Mouse (Mus musculus) E14TG2a.4 (cell line): ENCODE measurements at regions not wholly inside any gene's neighbourhood (a gene's known extent, or its start where the extent isn't known, plus 50 kb on each side); places are given as distances from the start of the nearest gene placed in this dataset.

Experiments used
- H3K27me3 ChIP-seq: 2 replicates; pipeline ENCODE4 v1.6.1; 2014; ENCODE audit warnings: low read length, control low read depth; ENCODE audit not compliant: insufficient read depth
- H3K36me3 ChIP-seq: 2 replicates; pipeline ENCODE4 v1.6.1; 2014; ENCODE audit warnings: low read length, control low read depth; ENCODE audit not compliant: insufficient read depth
- H3K4me1 ChIP-seq: replicated peaks from 2 replicates; pipeline ENCODE4 v1.6.1; 2014; ENCODE audit warnings: low read depth, low read length, control low read depth
- H3K4me3 ChIP-seq: replicated peaks from 2 replicates; pipeline ENCODE4 v1.5.1; 2014; ENCODE audit warnings: mild to moderate bottlenecking, low read length
- H3K9me3 ChIP-seq: 2 replicates; pipeline ENCODE4 v1.6.1; 2014; ENCODE audit warnings: low read length, control low read depth
- CTCF ChIP-seq: conservative IDR thresholded peaks from 2 replicates; pipeline ENCODE4 v1.5.1; 2014; ENCODE audit warnings: low read length
- NANOG ChIP-seq: IDR thresholded peaks from 2 replicates; pipeline ENCODE4 v1.6.1; 2014; ENCODE audit warnings: borderline replicate concordance, low read length, mixed read lengths
- POU5F1 ChIP-seq: IDR thresholded peaks from 2 replicates; pipeline ENCODE4 v1.6.1; 2014; ENCODE audit warnings: low read length, borderline replicate concordance

GRCm38 (mm10) chr10:67647777-67648727 is 99.3 kb upstream of the Ado start:
- TF ChIP-seq NANOG (peak; percentile 98), POU5F1 (no peak)
- no peaks in the 10 kb centered on the region for H3K36me3 ChIP-seq
- peaks cover 4% of the 10 kb centered on the region for H3K27me3 ChIP-seq
- no peaks in the 10 kb centered on the region for H3K9me3 ChIP-seq
- H3K4me1 ChIP-seq, result peaks cover 65% of the 10 kb centered on the region
- peak overlapping the region; percentile 29; the same call in 1 of the 2 replicates for H3K4me3 ChIP-seq

DNA sequence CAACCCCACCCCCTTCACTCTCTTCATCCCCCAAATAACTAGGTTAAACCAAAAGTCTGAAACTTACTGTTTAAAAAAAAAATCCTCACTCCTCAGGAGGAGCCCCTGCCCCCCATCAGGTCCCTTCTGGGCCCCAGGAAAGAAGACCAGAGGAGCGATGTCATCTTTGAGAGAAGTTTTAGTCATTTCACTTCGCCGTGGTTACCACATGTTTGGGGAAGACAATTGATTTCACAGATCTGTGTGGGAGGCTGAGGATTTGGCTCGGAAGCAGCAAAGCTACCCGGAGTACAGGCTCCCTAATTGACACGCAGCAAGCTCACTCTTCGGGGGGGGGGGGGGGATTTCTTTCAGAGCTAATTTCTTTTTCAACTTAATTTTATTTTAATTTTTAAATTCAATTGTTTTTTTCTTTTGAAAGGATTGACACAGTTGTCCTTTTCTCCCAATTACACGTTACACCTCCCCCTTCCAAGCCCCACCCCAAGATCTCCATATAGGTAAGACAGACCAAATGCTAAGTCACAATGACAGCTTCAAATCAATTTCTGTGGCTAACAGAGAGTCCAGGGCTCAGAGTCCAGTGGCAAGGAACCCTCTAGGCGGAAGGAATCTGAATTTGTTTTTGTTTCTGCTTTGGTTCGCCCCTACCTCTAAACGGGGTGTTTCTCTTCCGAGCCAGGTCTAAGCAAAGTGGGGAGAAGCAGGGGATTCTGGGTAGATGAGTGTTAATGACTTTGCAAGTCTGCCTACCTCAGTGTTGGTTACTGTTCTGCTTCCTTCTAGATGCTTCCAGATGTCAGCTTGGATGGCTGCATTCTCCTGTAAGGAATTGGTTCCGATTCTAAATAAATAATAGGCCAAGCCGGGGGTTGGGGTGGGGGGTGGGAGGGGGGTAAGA is 98.2 kb upstream of the Ado start:
- H3K27me3 ChIP-seq, result peaks cover 1% of the 10 kb centered on the region
- peaks cover 65% of the 10 kb centered on the region for H3K4me1 ChIP-seq
- TF ChIP-seq NANOG (no peak), CTCF (no peak), POU5F1 (no peak)
- no peak overlapping the region for H3K4me3 ChIP-seq
- no peaks in the 10 kb centered on the region for H3K9me3 ChIP-seq
- H3K36me3 ChIP-seq, result no peaks in the 10 kb centered on the region

- Histone ChIP-seq H3K9me3 (no peaks in the 10 kb centered on the region), H3K27me3 (no peaks in the 10 kb centered on the region), H3K4me3 (no peak overlapping the region), H3K36me3 (no peaks in the 10 kb centered on the region), H3K4me1 (peaks cover 65% of the 10 kb centered on the region)
- TF ChIP-seq CTCF (no peak), POU5F1 (no peak), NANOG (no peak)
These were observed 97.1 kb upstream of the Ado start for GRCm38 (mm10) chr10:67645821-67646220.

DNA sequence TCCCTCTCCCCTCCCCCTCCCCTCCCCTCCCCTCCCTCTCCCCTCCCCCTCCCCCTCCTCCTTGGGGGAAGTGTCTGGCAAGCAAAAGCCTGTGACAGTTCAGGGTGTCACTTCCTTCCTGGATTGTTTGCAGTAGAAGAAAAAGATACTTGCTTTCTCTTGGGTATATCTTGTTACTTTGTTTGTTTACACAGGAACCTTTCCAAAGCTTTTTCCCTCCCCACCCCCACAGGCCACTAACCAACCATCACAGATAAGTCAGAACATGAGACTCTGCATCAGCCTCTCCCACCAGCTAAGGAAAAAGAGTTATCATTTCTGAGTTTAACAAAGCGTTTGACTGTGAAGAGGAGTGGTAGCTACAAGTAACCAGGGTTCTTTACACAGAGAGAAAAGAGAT is 95.5 kb upstream of the Ado start:
- no peak overlapping the region for H3K4me3 ChIP-seq
- H3K4me1 ChIP-seq, result peaks cover 56% of the 10 kb centered on the region
- H3K27me3 ChIP-seq, result no peaks in the 10 kb centered on the region
- no peaks in the 10 kb centered on the region for H3K36me3 ChIP-seq
- no peaks in the 10 kb centered on the region for H3K9me3 ChIP-seq
- TF ChIP-seq NANOG, result no peak
- no peak for TF ChIP-seq CTCF
- no peak for TF ChIP-seq POU5F1

GRCm38 (mm10) chr10:67643685-67644084 is 94.9 kb upstream of the Ado start:
- Histone ChIP-seq H3K9me3 (no peaks in the 10 kb centered on the region), H3K27me3 (peaks cover 3% of the 10 kb centered on the region; the same call in 1 of the 2 replicates), H3K36me3 (no peaks in the 10 kb centered on the region), H3K4me3 (no peak overlapping the region), H3K4me1 (peaks cover 50% of the 10 kb centered on the region)
- TF ChIP-seq POU5F1 (no peak), NANOG (no peak), CTCF (no peak)

DNA sequence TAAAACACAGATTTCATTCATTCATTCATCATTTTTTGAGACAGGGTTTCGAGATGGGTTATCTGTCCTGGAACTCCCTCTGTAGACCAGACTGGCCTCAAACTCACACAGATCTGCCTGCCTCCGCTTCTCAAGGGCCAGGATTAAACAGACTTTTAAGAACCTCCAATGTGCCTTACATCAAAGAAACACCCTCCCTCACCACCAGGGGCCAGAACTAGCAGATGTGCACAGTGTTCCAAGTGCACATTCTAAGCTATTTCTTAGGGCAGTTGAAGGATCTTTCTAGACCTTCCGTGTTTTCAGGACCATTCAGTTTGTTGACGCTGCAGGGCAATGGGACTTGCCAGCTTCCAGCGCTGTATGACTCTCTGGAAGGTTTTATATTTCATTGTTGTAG is 88.6 kb upstream of the Ado start:
- Histone ChIP-seq H3K36me3 (no peaks in the 10 kb centered on the region), H3K27me3 (peaks cover 4% of the 10 kb centered on the region; the same call in 1 of the 2 replicates), H3K4me1 (peaks cover 14% of the 10 kb centered on the region), H3K4me3 (no peak overlapping the region), H3K9me3 (no peaks in the 10 kb centered on the region)
- TF ChIP-seq NANOG (no peak), CTCF (no peak), POU5F1 (no peak)

- Histone ChIP-seq H3K9me3 (no peaks in the 10 kb centered on the region), H3K27me3 (peaks cover 4% of the 10 kb centered on the region; the same call in 1 of the 2 replicates), H3K4me1 (peaks cover 14% of the 10 kb centered on the region), H3K36me3 (no peaks in the 10 kb centered on the region), H3K4me3 (no peak overlapping the region)
- TF ChIP-seq NANOG (no peak), CTCF (no peak), POU5F1 (no peak)
These were observed 87.8 kb upstream of the Ado start for GRCm38 (mm10) chr10:67636569-67636968.

- H3K4me3 ChIP-seq, result no peak overlapping the region
- H3K4me1 ChIP-seq, result peaks cover 14% of the 10 kb centered on the region
- H3K27me3 ChIP-seq, result peaks cover 4% of the 10 kb centered on the region; the same call in 1 of the 2 replicates
- TF ChIP-seq NANOG, result no peak
- no peaks in the 10 kb centered on the region for H3K36me3 ChIP-seq
- H3K9me3 ChIP-seq, result no peaks in the 10 kb centered on the region
These were observed 86.0 kb upstream of the Ado start for GRCm38 (mm10) chr10:67634795-67635194.
